Mouse (Mus musculus) intestine, embryonic 15.5 days (tissue): ENCODE data around the gene Brsk2. TPM values are rescaled to one million over a fixed set of nuclear protein-coding genes. Genes with fewer than 3 reads are reported as not detected.
A peak's percentile ranks its signal among the peaks of the same experiment; 100 is the strongest.

Source experiments
- ATAC-seq: fragments of 200-750 bp; cut with Nextera tagmentation; 2 replicates; pipeline ENCODE4 v1.8.0; 2017; ENCODE audit warnings: moderate TSS enrichment, moderate library complexity
- H3K27ac ChIP-seq: fragments of 300-500 bp; sonication (generic); 2 replicates; pipeline ENCODE4 v1.5.1; 2015; ENCODE audit warnings: mild to moderate bottlenecking, inconsistent platforms
- H3K27me3 ChIP-seq: fragments of 300-500 bp; sonication (generic); replicated peaks from 2 replicates; pipeline ENCODE4 v1.6.1; 2015; ENCODE audit warnings: inconsistent platforms
- H3K36me3 ChIP-seq: fragments of 300-500 bp; sonication (generic); 2 replicates; pipeline ENCODE4 v1.6.1; 2015; ENCODE audit warnings: inconsistent platforms
- H3K4me1 ChIP-seq: fragments of 300-500 bp; sonication (generic); replicated peaks from 2 replicates; pipeline ENCODE4 v1.6.1; 2015; ENCODE audit warnings: inconsistent platforms
- H3K4me2 ChIP-seq: fragments of 300-500 bp; sonication (generic); replicated peaks from 2 replicates; pipeline ENCODE4 v1.6.1; 2015; ENCODE audit warnings: mild to moderate bottlenecking, inconsistent platforms
- H3K4me3 ChIP-seq: fragments of 300-500 bp; sonication (generic); replicated peaks from 2 replicates; pipeline ENCODE4 v1.5.1; 2015; ENCODE audit warnings: inconsistent platforms
- H3K9ac ChIP-seq: fragments of 300-500 bp; sonication (generic); 2 replicates; pipeline ENCODE4 v1.6.1; 2015; ENCODE audit warnings: inconsistent platforms
- H3K9me3 ChIP-seq: fragments of 300-500 bp; sonication (generic); 2 replicates; pipeline ENCODE4 v1.6.1; 2016; ENCODE audit warnings: inconsistent platforms
- WGBS: fragments of 180-500 bp; shearing (Covaris S2); methylation state at CpG from one replicate; pipeline ENCODE4 v1.1.7; 2015; 5-methylcytosine and 5-hydroxymethylcytosine counted together
- polyA plus RNA-seq: library from polyadenylated mRNA; unstranded; fragments of >200 nt; fragmentation: Nextera tagmentation; extraction: Ambion mirVana; gene quantifications from 2 replicates; pipeline ENCODE4 v1.2.1, GENCODE M21; 2015

The Brsk2 gene
- polyA plus RNA-seq, 1 experiment from 2014 or later = 1.3 TPM

DNA sequence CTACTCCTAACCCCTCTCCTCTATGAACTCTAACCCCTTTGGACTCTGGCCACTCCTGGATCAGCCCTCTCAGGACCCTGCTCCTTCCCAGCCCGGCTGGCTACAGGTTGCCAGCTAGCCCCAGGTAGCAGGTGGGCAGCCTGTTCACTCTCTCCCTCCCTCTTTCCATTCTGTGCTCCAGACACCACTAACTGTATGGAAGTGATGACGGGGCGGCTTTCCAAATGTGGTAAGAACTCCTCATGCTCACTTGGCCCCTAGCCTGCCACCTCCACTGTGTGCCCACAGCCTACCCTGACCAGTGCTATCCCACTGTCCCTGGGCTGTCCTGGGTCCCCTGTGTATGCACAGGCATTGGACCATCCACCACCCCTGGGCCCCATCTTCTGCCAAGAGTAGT, 51.1 kb downstream of the Brsk2 start:
- no peak overlapping the region for H3K4me2 ChIP-seq
- no peaks in the 10 kb centered on the region for H3K4me1 ChIP-seq
- no peak overlapping the region for H3K4me3 ChIP-seq
- H3K9me3 ChIP-seq = no peaks in the 10 kb centered on the region
- H3K9ac ChIP-seq = no peak overlapping the region
- no peak; the same call in 1 of the 2 replicates for ATAC-seq
- WGBS = 88% methylated on average over 3 of the region's 3 CpGs
- no peaks in the 10 kb centered on the region for H3K36me3 ChIP-seq
- no peaks in the 10 kb centered on the region for H3K27me3 ChIP-seq
- H3K27ac ChIP-seq = no peak overlapping the region

DNA sequence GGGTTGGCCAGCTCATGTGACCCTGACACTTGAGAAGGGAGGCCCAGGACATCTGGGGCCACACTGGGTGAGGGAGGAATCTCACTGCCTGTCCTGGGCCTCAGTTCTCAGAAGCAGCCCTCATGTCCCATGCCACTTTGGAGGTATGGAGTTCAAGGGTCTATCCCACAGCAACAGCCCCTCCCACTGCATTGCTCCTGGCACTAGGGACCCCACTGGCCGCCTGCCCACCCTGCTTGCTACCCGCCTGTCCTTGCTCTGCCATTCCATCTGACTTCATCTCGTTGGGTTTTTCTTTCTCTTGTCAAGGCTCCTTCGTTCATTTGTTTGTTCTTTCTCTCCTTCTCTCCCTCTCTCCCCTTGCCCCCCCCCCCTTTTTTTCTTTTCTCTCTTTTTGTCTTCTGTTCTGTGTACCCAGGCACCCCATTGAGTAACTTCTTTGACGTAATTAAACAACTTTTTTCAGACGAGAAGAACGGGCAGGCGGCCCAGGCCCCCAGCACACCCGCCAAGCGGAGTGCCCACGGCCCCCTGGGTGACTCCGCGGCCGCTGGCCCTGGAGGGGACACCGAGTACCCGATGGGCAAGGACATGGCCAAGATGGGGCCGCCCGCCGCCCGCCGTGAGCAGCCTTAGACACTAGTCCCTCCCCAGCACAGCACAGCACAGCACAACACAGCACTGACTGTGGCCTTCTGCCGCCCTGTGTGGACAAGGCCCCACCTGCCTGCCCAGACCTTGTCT, 52.2 kb downstream of the Brsk2 start:
- Histone ChIP-seq H3K4me3 (no peak overlapping the region), H3K9ac (no peak overlapping the region), H3K36me3 (no peaks in the 10 kb centered on the region), H3K27ac (no peak overlapping the region), H3K9me3 (no peaks in the 10 kb centered on the region), H3K4me2 (no peak overlapping the region), H3K27me3 (no peaks in the 10 kb centered on the region), H3K4me1 (no peaks in the 10 kb centered on the region)
- ATAC-seq = peak; percentile 27; the same call in 1 of the 2 replicates
- WGBS = 81% methylated on average over 22 of the region's 22 CpGs

DNA sequence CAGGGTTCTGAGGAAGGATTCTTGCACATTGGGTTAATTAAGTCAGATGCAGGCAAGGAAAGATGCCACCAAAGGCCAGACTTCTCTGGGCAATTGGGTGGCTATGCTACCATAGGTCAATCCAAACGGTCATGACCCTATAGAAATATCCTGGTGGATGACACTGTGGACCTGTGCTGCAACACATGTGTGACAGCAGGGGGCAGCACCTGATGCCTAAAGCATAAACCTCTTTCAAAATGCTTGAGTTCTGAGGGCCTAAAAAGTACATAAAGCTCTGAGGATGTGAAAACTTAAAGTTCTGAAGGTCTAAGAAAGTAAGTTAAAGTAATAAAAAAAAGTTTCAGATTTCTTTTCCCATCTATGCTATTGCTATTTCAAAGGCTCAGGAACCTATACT, 67.0 kb downstream of the Brsk2 start:
- Histone ChIP-seq H3K9ac (no peak overlapping the region), H3K27me3 (no peaks in the 10 kb centered on the region), H3K36me3 (peaks cover 6% of the 10 kb centered on the region), H3K4me1 (peaks cover 22% of the 10 kb centered on the region; the same call in 1 of the 2 replicates), H3K4me2 (no peak overlapping the region), H3K27ac (no peak overlapping the region), H3K9me3 (no peaks in the 10 kb centered on the region), H3K4me3 (no peak overlapping the region)
- WGBS = 52% methylated on average over 1 of the region's 1 CpGs
- ATAC-seq = peak; percentile 54; the same call in 1 of the 2 replicates

DNA sequence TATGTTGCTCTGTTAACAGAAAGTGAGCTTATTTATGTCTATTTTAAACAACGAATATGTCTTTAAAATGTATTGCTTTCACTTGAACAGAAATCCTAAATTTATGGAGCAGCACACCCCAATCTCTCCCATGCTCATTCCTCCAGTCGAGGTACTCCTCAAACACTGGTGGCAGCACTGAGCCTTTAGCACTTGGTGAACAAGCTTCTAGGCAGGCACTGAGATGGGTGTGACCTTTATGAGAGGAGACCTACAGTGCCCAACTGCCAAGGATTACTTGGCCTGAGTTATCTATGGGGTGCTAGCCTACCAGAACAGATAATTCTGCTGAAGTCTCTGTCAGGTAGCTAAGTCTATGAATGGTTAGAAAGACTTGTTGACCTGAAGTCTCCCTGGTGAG, 70.1 kb downstream of the Brsk2 start:
- WGBS = 48% methylated on average over 2 of the region's 2 CpGs
- ATAC-seq = 0 out of 2 replicates have a peak, but pooled peaks have one; percentile 18
- H3K9ac ChIP-seq = no peak overlapping the region
- H3K27ac ChIP-seq = no peak overlapping the region
- H3K4me2 ChIP-seq = no peak overlapping the region
- peaks cover 24% of the 10 kb centered on the region; the same call in 1 of the 2 replicates for H3K4me1 ChIP-seq
- H3K36me3 ChIP-seq = peaks cover 6% of the 10 kb centered on the region
- H3K9me3 ChIP-seq = no peaks in the 10 kb centered on the region
- H3K27me3 ChIP-seq = no peaks in the 10 kb centered on the region
- no peak overlapping the region for H3K4me3 ChIP-seq

DNA sequence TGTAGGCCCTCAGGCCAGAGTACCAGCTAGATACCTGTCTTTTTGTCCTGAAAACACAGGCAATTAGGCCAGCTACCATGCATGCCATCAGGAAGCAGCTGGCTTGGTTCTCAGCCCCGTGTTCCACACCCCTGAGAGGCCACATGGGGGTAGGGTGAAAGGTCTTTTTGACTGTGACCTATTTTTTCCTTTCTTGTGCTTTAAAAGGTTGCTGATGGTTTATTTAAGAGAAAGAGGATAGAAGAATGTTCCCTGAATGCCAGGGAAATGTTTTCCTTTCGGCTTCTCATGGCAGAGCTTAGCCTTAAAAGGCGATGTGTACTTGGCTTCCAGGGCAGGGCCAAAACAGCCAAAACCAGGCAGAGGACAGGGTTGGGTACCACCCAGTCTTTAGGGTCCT, 71.3 kb downstream of the Brsk2 start:
- Histone ChIP-seq H3K9me3 (no peaks in the 10 kb centered on the region), H3K36me3 (no peaks in the 10 kb centered on the region), H3K27ac (peak overlapping the region; percentile 59), H3K4me1 (peaks cover 33% of the 10 kb centered on the region), H3K27me3 (no peaks in the 10 kb centered on the region), H3K4me2 (peak overlapping the region; percentile 10; the same call in 1 of the 2 replicates), H3K9ac (no peak overlapping the region), H3K4me3 (no peak overlapping the region)
- WGBS = 42% methylated on average over 3 of the region's 3 CpGs
- ATAC-seq = peak; percentile 37; the same call in 1 of the 2 replicates

DNA sequence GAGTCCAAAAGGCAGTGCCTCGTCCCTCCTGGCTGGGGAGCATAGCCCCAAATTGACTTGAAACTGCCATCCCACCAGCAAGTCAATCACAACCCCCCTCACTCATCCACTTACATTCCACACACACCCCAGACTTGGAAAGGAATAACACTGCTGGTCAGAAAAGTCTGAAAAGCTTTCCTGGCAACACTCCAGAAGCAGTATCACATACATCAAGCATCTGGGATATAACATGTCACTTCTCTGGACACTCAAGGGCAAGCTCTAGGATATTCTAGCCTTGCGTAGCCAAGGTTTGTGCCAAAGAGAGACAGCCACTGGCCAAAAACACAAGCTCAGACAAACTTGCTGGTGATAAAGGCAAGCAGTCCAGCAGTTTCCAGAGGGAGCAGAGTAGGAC, 75.6 kb downstream of the Brsk2 start:
- Histone ChIP-seq H3K4me3 (no peak overlapping the region), H3K27ac (peak overlapping the region; percentile 24; the same call in 1 of the 2 replicates), H3K36me3 (no peaks in the 10 kb centered on the region), H3K9me3 (no peaks in the 10 kb centered on the region), H3K4me1 (peaks cover 32% of the 10 kb centered on the region), H3K9ac (no peak overlapping the region), H3K4me2 (no peak overlapping the region), H3K27me3 (no peaks in the 10 kb centered on the region)
- WGBS = 58% methylated on average over 2 of the region's 2 CpGs
- ATAC-seq = peak; percentile 21; the same call in 1 of the 2 replicates

DNA sequence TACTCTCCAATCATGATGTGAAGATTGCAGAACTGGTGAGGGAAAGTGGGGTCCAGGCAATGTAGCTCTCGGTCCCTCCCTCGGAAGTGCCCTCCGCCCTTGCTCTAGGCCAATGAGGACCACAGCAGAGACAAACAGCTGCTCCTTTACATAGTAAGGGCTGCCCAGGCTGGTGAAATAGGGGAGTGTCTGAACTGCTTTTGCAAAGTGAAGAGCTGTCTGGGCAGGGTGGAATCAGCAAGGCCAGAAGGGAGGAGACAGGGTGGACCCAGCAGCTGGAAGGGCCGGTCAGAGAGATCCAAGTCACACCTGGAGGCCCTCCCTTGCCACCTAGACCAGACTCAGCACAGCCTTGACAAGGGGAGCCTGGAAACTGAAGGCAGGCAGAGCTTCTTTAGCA, 76.4 kb downstream of the Brsk2 start:
- Histone ChIP-seq H3K4me2 (no peak overlapping the region), H3K9ac (no peak overlapping the region), H3K9me3 (no peaks in the 10 kb centered on the region), H3K36me3 (no peaks in the 10 kb centered on the region), H3K4me3 (no peak overlapping the region), H3K4me1 (peaks cover 25% of the 10 kb centered on the region), H3K27ac (peak overlapping the region; percentile 24; the same call in 1 of the 2 replicates), H3K27me3 (no peaks in the 10 kb centered on the region)
- WGBS = 59% methylated on average over 4 of the region's 4 CpGs
- peak; percentile 69 for ATAC-seq

DNA sequence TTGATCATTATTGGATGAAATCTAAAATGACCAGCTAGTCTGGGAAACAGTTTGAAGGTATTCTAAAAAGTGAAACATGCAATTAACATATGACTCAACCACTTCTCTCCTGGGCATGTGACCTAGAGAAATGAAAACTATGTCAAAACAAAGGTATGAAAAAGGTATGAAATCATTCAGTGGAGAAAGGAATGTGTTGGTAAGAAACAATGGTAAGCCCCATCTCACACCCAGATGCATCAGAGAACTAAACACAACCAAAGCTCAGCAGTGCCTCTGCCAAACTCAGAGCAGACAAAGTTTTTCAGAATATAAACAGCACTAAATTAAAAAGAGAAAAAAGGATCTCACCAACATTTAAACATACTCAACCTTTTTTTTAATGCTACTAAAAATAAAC, 80.5 kb downstream of the Brsk2 start:
- ATAC-seq = no peak
- peaks cover 22% of the 10 kb centered on the region for H3K4me1 ChIP-seq

DNA sequence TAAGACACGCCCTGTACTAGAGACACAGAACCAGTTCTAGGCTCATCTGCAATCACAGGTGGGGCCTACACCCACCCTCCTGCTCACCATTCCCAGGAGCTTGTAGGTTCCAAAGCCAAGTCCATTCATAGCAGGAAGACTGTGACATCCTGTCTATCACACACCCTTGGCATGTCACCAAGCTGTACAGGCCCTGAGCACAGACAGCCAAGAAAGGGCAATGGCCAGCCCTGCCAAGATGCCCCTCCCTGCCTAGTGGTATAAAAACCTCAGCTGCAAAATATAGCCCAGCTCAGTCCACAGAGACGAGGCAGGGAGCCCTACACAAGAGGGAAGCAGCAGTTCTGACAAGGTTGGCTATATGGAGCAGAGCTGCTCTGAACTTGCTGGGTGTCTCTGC, 84.6 kb downstream of the Brsk2 start:
- 55% methylated on average over 2 of the region's 2 CpGs for WGBS
- H3K27ac ChIP-seq = no peak overlapping the region
- ATAC-seq = peak; percentile 48; the same call in 1 of the 2 replicates

More for the DNA sequence above, 80.5 kb downstream of the Brsk2 start:
- Histone ChIP-seq H3K27ac (no peak overlapping the region), H3K4me3 (no peak overlapping the region), H3K36me3 (no peaks in the 10 kb centered on the region), H3K27me3 (no peaks in the 10 kb centered on the region), H3K4me2 (no peak overlapping the region), H3K9ac (no peak overlapping the region), H3K9me3 (no peaks in the 10 kb centered on the region)

DNA sequence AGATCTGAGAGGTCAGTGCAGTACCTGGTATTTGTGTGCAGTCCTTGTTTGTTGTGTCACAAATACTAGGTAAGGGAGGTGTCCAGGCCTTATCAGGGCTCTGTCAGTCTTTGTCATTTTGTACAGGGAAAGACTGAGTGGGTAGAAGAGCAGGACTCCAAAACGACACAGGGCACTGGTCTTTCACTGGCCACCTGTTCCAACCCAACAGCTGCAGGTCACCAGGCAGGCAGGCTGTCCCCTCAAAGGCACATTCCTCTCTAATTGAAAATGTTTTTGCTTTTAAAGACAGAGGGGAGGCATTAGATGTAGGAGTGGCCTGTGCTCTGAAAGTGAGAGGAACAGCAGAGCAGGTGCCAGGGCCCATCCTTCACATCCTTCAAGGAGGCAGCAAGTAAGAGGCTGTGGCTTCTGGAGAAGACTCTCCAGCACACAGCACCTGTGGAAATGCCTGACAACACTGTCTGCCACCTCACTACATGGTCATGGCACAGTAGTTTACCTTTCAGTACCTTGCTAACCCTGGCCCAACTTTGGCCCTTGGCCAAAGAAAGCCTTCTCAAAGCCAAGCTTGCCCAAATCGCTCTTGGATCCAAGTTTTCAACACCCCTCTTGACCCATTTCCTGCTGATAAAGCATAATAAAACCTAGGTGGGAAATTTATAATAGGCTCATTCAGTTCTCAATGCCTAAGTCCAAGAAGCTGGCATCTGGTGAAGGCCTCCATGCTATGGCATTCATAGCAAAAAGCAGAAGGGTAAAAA, 85.7 kb downstream of the Brsk2 start:
- H3K4me2 ChIP-seq = no peak overlapping the region
- ATAC-seq = no peak
- no peak overlapping the region for H3K4me3 ChIP-seq
- H3K27ac ChIP-seq = no peak overlapping the region
- no peaks in the 10 kb centered on the region for H3K27me3 ChIP-seq
- 61% methylated on average over 2 of the region's 2 CpGs for WGBS
- H3K36me3 ChIP-seq = no peaks in the 10 kb centered on the region
- H3K9ac ChIP-seq = no peak overlapping the region
- no peaks in the 10 kb centered on the region for H3K9me3 ChIP-seq
- H3K4me1 ChIP-seq = peaks cover 20% of the 10 kb centered on the region

More for the DNA sequence above, 84.6 kb downstream of the Brsk2 start:
- Histone ChIP-seq H3K36me3 (no peaks in the 10 kb centered on the region), H3K4me2 (no peak overlapping the region), H3K9ac (no peak overlapping the region), H3K4me3 (no peak overlapping the region), H3K9me3 (no peaks in the 10 kb centered on the region), H3K27me3 (no peaks in the 10 kb centered on the region), H3K4me1 (peaks cover 20% of the 10 kb centered on the region)

DNA sequence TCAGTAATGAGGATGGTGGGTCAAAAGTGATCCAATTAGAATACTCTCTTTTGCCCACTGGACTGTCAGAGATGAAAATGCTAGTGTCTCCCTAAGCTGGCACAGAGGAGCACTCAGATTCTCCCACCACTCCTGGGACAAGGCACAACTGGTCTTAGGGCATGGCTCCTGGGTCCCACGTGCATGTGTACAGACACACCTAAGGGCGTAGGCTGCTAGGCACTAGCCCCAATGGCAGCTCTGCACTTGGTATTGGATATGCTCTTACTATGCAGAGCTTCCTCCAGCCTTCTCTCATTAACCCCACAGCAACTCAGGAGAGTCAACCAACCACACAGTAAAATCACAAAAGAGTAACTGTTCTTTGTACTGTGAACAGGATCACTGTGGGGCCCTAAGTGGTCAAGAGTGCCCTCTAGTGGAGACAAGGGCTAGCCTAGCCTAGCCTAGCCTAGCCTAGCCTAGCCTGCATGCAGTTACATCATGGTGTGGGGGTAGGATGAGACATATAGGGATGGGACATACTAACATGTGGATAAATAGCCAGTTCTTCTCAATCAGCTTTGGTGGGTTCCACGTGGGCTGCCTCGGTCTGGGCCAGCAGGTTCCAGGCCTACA, 88.1 kb downstream of the Brsk2 start:
- peak; percentile 85 for ATAC-seq
- Histone ChIP-seq H3K4me2 (no peak overlapping the region), H3K9me3 (no peaks in the 10 kb centered on the region), H3K4me1 (peaks cover 20% of the 10 kb centered on the region), H3K27ac (0 out of 2 replicates have a peak overlapping the region, but pooled peaks have one; percentile 9), H3K27me3 (no peaks in the 10 kb centered on the region), H3K4me3 (no peak overlapping the region), H3K36me3 (no peaks in the 10 kb centered on the region), H3K9ac (no peak overlapping the region)
- 75% methylated on average over 4 of the region's 4 CpGs for WGBS

DNA sequence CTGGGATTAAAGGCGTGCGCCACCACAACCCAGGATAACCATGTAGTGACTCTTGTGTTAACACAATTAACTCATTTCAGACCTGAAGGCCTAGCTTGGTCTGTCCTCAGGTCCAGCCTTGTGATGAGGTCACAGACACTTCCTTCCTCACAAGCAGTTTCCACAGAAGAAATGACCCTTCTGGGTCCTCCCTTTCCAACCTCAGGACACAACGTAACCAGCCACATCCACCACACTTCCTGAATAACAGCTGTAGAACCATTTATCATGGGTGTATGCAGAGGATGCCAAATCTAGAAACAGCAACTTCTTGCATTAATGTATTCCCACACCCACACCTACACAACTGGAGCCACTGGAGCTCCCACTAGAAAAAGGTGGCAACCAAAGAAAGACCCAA, 91.2 kb downstream of the Brsk2 start:
- no peak for ATAC-seq
- H3K27me3 ChIP-seq = no peaks in the 10 kb centered on the region
- no peak overlapping the region for H3K4me2 ChIP-seq
- H3K9me3 ChIP-seq = no peaks in the 10 kb centered on the region
- H3K4me1 ChIP-seq = peaks cover 11% of the 10 kb centered on the region; the same call in 1 of the 2 replicates
- no peak overlapping the region for H3K9ac ChIP-seq
- 80% methylated on average over 3 of the region's 3 CpGs for WGBS
- no peaks in the 10 kb centered on the region for H3K36me3 ChIP-seq
- no peak overlapping the region for H3K27ac ChIP-seq
- H3K4me3 ChIP-seq = no peak overlapping the region
